In genomic region chr11:86874666-86875295, GRCm38 (mm10) we compare ENCODE assay signal across 9 mouse cellular contexts.
DNase-seq lines count a peak whose midpoint lies in the region; ATAC-seq lines count a peak whose summit lies in the region.
"Had no signal": no experiment of that assay in that cellular context is flagged by ENCODE, and none has a peak within 500 bp of the region (broad histone marks: within the 10 kb centered on the region; RNA-seq: fewer than 3 reads in every experiment).

No protein-coding gene starts in this region.

- ATAC-seq in intestine, embryonic 15.5 days: peak; percentile 86; the same call in 1 of the 2 replicates

- H3K9me3 ChIP-seq in intestine, embryonic 15.5 days: no peaks in the 10 kb centered on the region
- H3K9me3 ChIP-seq: limb, embryonic 15.5 days had no signal

- WGBS in intestine, embryonic 15.5 days: 53% methylated on average over 12 of the region's 12 CpGs

- H3K4me2 ChIP-seq in intestine, embryonic 15.5 days (replicated peaks): no peak overlapping the region
- H3K4me2 ChIP-seq: limb, embryonic 15.5 days had no signal

- no peak overlapping the region for H3K9ac ChIP-seq in intestine, embryonic 15.5 days
- H3K9ac ChIP-seq: limb, embryonic 15.5 days had no signal

- intact Hi-C loops in heart, postnatal 10 days (cut with DNase I): no loop called here

- H3K27ac ChIP-seq in intestine, embryonic 15.5 days: no peak overlapping the region
- H3K27ac ChIP-seq: limb, embryonic 15.5 days had no signal

- peak; percentile 37 for DNase-seq in layer of hippocampus, adult 9-11 months
- DNase-seq in layer of hippocampus, postnatal 25 days (ENCODE audit: extremely low spot score in 1 of 2, low spot score in 1 of 2): no peak
- DNase-seq in ZHBTc4 (ENCODE audit: low read depth, low spot score): peak; percentile 78
- DNase-seq in lung, postnatal 4 days: peak; percentile 37 to 47
- no peak for DNase-seq in left cerebral cortex, adult 18-20 months (ENCODE audit: low spot score in 2 of 2)
- DNase-seq in heart, postnatal 10 days: no peak
- DNase-seq in adrenal gland, postnatal 25 days: no peak

- no peaks in the 10 kb centered on the region for H3K27me3 ChIP-seq in intestine, embryonic 15.5 days (replicated peaks)
- H3K27me3 ChIP-seq: limb, embryonic 15.5 days had no signal

- no peak overlapping the region for H3K4me3 ChIP-seq in intestine, embryonic 15.5 days (replicated peaks)
- H3K4me3 ChIP-seq: limb, embryonic 15.5 days had no signal

- 0 out of 2 replicates have a peak, but pooled peaks cover 3% of the 10 kb centered on the region for H3K4me1 ChIP-seq in intestine, embryonic 15.5 days (replicated peaks)

- H3K36me3 ChIP-seq in intestine, embryonic 15.5 days: no peaks in the 10 kb centered on the region
- H3K36me3 ChIP-seq: limb, embryonic 15.5 days had no signal

Comparison
In these comparisons a context has a peak if more than half of its experiments do, and no peak if none do; other contexts are left out.
1. DNase-seq: peak in layer of hippocampus, adult 9-11 months (single experiment), ZHBTc4 (single experiment) and lung, postnatal 4 days (2 of 2); none in layer of hippocampus, postnatal 25 days (0 of 2), left cerebral cortex, adult 18-20 months (0 of 2), heart, postnatal 10 days (0 of 2) and adrenal gland, postnatal 25 days (single experiment).